Mouse (Mus musculus): Measurements from ENCODE around the gene Hcar2. TPM values are rescaled to one million over a fixed set of nuclear protein-coding genes. Genes with fewer than 3 reads are reported as not detected.

The Hcar2 gene
- not detected in 2 replicates for total RNA-seq (2012; rRNA removed)
- not detected for polyA plus RNA-seq (2012; ENCODE audit: insufficient read depth in 1 of 2, insufficient read length in 2 of 2, low read depth in 1 of 2, low replicate concordance in 2 of 2, missing spikeins in 1 of 2)

- TF ChIP-seq CHD1 (IDR thresholded peaks at IDR 0.05; ENCODE audit: low read depth, low read length) (no peak), MAFK (IDR thresholded peaks at IDR 0.05; ENCODE audit: borderline replicate concordance, low read depth, low read length) (no peak), TBP (IDR thresholded peaks at IDR 0.05; ENCODE audit: low read depth, low read length) (no peak), MAX (IDR thresholded peaks at IDR 0.05; ENCODE audit: low read length) (no peak), MYB (IDR thresholded peaks at IDR 0.05; ENCODE audit: low read depth, low read length) (no peak), JUND (IDR thresholded peaks at IDR 0.05; ENCODE audit: low read depth, low read length) (no peak), RCOR1 (IDR thresholded peaks at IDR 0.05; ENCODE audit: low read depth, low read length) (no peak), SIN3A (IDR thresholded peaks at IDR 0.05; ENCODE audit: low read length) (no peak), EP300 (IDR thresholded peaks at IDR 0.05; ENCODE audit: low read depth in 1 of 2, low read length in 2 of 2) (no peak), HCFC1 (IDR thresholded peaks at IDR 0.05; ENCODE audit: low read depth, low read length) (no peak), MYC (IDR thresholded peaks at IDR 0.05; ENCODE audit: low read depth, low read length) (no peak), GABPA (IDR thresholded peaks at IDR 0.05; ENCODE audit: low read depth, low read length) (no peak), ELF1 (IDR thresholded peaks at IDR 0.05; ENCODE audit: low read depth, low read length) (no peak), TCF12 (IDR thresholded peaks at IDR 0.05; ENCODE audit: low read depth, low read length) (no peak), UBTF (IDR thresholded peaks at IDR 0.05; ENCODE audit: borderline replicate concordance, insufficient read depth, low read depth, low read length) (no peak), USF2 (IDR thresholded peaks at IDR 0.05; ENCODE audit: borderline replicate concordance in 1 of 2, insufficient read depth in 1 of 2, low read depth in 1 of 2, low read length in 2 of 2) (no peak)
- Histone ChIP-seq H3K9ac (ENCODE audit: control insufficient read depth, low read depth, low read length, poor library complexity, severe bottlenecking) (no peak within 1 kb of the TSS), H3K79me2 (ENCODE audit: control insufficient read depth, insufficient read depth, low read length, poor library complexity) (no peaks in the 10 kb centered on the region), H3K27ac (ENCODE audit: control insufficient read depth, low read depth, low read length) (no peak within 1 kb of the TSS), H3K4me1 (ENCODE audit: control insufficient read depth in 1 of 2, insufficient read depth in 2 of 2, low read length in 2 of 2) (no peaks in the 10 kb centered on the region), H3K36me3 (ENCODE audit: control insufficient read depth in 1 of 2, insufficient read depth in 2 of 2, low read length in 2 of 2) (no peaks in the 10 kb centered on the region), H3K9me3 (replicated peaks; ENCODE audit: insufficient read depth, low read length) (no peaks in the 10 kb centered on the region), H3K27me3 (ENCODE audit: control insufficient read depth in 1 of 2, insufficient read depth in 2 of 2, low read length in 2 of 2) (no peaks in the 10 kb centered on the region; a peak in 2 of 4 replicates), H3K4me3 (ENCODE audit: control insufficient read depth in 1 of 2, insufficient read depth in 1 of 2, low read depth in 2 of 2, low read length in 2 of 2) (no peak within 1 kb of the TSS)
- no peak for DNase-seq (ENCODE audit: low read depth, low spot score)
Observed at GRCm38 (mm10) chr5:123865365-123865764, at the start of gene Hcar2. Hcar2 (minus strand) TSS chr5:123865499.

- H3K36me3 ChIP-seq (ENCODE audit: control insufficient read depth in 1 of 2, insufficient read depth in 2 of 2, low read length in 2 of 2): peaks cover under 1 to 49% of the 10 kb centered on the region in 2 experiments; a peak in 3 of 4 replicates
- DNase-seq (ENCODE audit: low read depth, low spot score): no peak
Observed at GRCm38 (mm10) chr5:123914852-123915251, 49.6 kb upstream of the Hcar2 start.

More at GRCm38 (mm10) chr5:123914852-123915251, 49.6 kb upstream of the Hcar2 start:
- Histone ChIP-seq H3K4me3 (ENCODE audit: control insufficient read depth in 1 of 2, insufficient read depth in 1 of 2, low read depth in 2 of 2, low read length in 2 of 2) (no peak overlapping the region), H3K9ac (ENCODE audit: control insufficient read depth, low read depth, low read length, poor library complexity, severe bottlenecking) (no peak overlapping the region), H3K4me1 (ENCODE audit: control insufficient read depth in 1 of 2, insufficient read depth in 2 of 2, low read length in 2 of 2) (no peaks in the 10 kb centered on the region), H3K27ac (ENCODE audit: control insufficient read depth, low read depth, low read length) (no peak overlapping the region), H3K79me2 (ENCODE audit: control insufficient read depth, insufficient read depth, low read length, poor library complexity) (peaks cover 35% of the 10 kb centered on the region), H3K9me3 (replicated peaks; ENCODE audit: insufficient read depth, low read length) (no peaks in the 10 kb centered on the region), H3K27me3 (ENCODE audit: control insufficient read depth in 1 of 2, insufficient read depth in 2 of 2, low read length in 2 of 2) (no peaks in the 10 kb centered on the region)
- TF ChIP-seq CHD1 (IDR thresholded peaks at IDR 0.05; ENCODE audit: low read depth, low read length): no peak

All from MEL (cell line).